Comparison of ENCODE assay signal across 15 mouse cellular contexts in genomic region chr17:63366045-63366444, GRCm38 (mm10).
DNase-seq lines count a peak whose midpoint lies in the region; ATAC-seq and TF ChIP-seq lines count a peak whose summit lies in the region.
"Had no signal": no experiment of that assay in that cellular context is flagged by ENCODE, and none has a peak within 500 bp of the region (broad histone marks: within the 10 kb centered on the region; RNA-seq: fewer than 3 reads in every experiment).

No protein-coding gene starts in this region.

- H3K4me3 ChIP-seq in midbrain, embryonic 11.5 days (ENCODE audit: low read depth, low read length): no peak overlapping the region
- H3K4me3 ChIP-seq in midbrain, embryonic 10.5 days: no peak overlapping the region
- no peak overlapping the region for H3K4me3 ChIP-seq in layer of hippocampus, adult 2 months
- H3K4me3 ChIP-seq: heart, embryonic 10.5 days had no signal

- H3K9ac ChIP-seq in midbrain, embryonic 11.5 days (ENCODE audit: low read length): no peak overlapping the region
- H3K9ac ChIP-seq: hindbrain, embryonic 14.5 days had no signal

- no peak for ATAC-seq in midbrain, embryonic 11.5 days (ENCODE audit: low FRiP score)
- ATAC-seq: activated CD4-positive, CD25-positive, alpha-beta regulatory T cell, adult 4 months had no signal

- no peaks in the 10 kb centered on the region for H3K4me1 ChIP-seq in midbrain, embryonic 11.5 days (ENCODE audit: control insufficient read depth, insufficient read depth, low read length)
- no peaks in the 10 kb centered on the region for H3K4me1 ChIP-seq in midbrain, embryonic 10.5 days

- peak; percentile 36 for DNase-seq in embryo, embryonic 10 days (ENCODE audit: low spot score)
- no peak for DNase-seq in embryo, embryonic 9.5 days (ENCODE audit: extremely low spot score)
- DNase-seq in midbrain, embryonic 11.5 days (ENCODE audit: low spot score, missing footprints): peak; percentile 70
- DNase-seq in midbrain, embryonic 10.5 days (ENCODE audit: low spot score): no peak
- peak; percentile 20 for DNase-seq in hindlimb bud, embryonic 11.5 days (ENCODE audit: extremely low spot score, low read depth, low spot score)
- peak; percentile 8 for DNase-seq in telencephalon, adult 2 months (ENCODE audit: low read depth, low spot score)
- no peak for DNase-seq in layer of hippocampus, adult 2 months (ENCODE audit: low spot score in 2 of 2)
- no peak for DNase-seq in lung, postnatal 4 days
- DNase-seq: kidney, postnatal 25 days; left cerebral cortex, postnatal 4 days; right cerebral cortex, postnatal 25 days; thymus, adult 18-20 months had no signal

- H3K9me3 ChIP-seq in midbrain, embryonic 11.5 days (ENCODE audit: control insufficient read depth, low read length): no peaks in the 10 kb centered on the region
- no peaks in the 10 kb centered on the region for H3K9me3 ChIP-seq in midbrain, embryonic 10.5 days (replicated peaks)
- H3K9me3 ChIP-seq: heart, embryonic 10.5 days had no signal

- no peaks in the 10 kb centered on the region for H3K36me3 ChIP-seq in midbrain, embryonic 11.5 days (ENCODE audit: control insufficient read depth, insufficient read depth, low read length)
- no peaks in the 10 kb centered on the region for H3K36me3 ChIP-seq in midbrain, embryonic 10.5 days
- H3K36me3 ChIP-seq: heart, embryonic 10.5 days had no signal

- H3K27ac ChIP-seq in midbrain, embryonic 11.5 days (ENCODE audit: low read depth, low read length): no peak overlapping the region
- no peak overlapping the region for H3K27ac ChIP-seq in midbrain, embryonic 10.5 days (replicated peaks)
- no peak overlapping the region for H3K27ac ChIP-seq in layer of hippocampus, adult 2 months
- H3K27ac ChIP-seq: heart, embryonic 10.5 days; hindbrain, embryonic 14.5 days had no signal

- 73% methylated on average over 11 of the region's 11 CpGs for WGBS in midbrain, embryonic 11.5 days
- WGBS in midbrain, embryonic 10.5 days: 80% methylated on average over 11 of the region's 11 CpGs

- H3K27me3 ChIP-seq in midbrain, embryonic 11.5 days (ENCODE audit: control insufficient read depth, insufficient read depth, low read length): no peaks in the 10 kb centered on the region
- no peaks in the 10 kb centered on the region for H3K27me3 ChIP-seq in midbrain, embryonic 10.5 days (ENCODE audit: low read depth, poor library complexity, severe bottlenecking)

- no peak for TF ChIP-seq CTCF in layer of hippocampus, adult 2 months (conservative IDR thresholded peaks at IDR 0.05)

- no peak overlapping the region for H3K4me2 ChIP-seq in midbrain, embryonic 11.5 days
- H3K4me2 ChIP-seq: hindbrain, embryonic 14.5 days had no signal

Comparison
In these comparisons a context has a peak if more than half of its experiments do, and no peak if none do; other contexts are left out.
1. DNase-seq: peak in embryo, embryonic 10 days (single experiment), midbrain, embryonic 11.5 days (single experiment), hindlimb bud, embryonic 11.5 days (single experiment) and telencephalon, adult 2 months (single experiment); none in embryo, embryonic 9.5 days (single experiment), midbrain, embryonic 10.5 days (single experiment), layer of hippocampus, adult 2 months (0 of 2) and lung, postnatal 4 days (0 of 2).